Mouse (Mus musculus): ENCODE measurements around the gene Icam2.

- TF ChIP-seq TAL1 (IDR thresholded peaks at IDR 0.05; ENCODE audit: low read length) (no peak), ZC3H11A (IDR thresholded peaks at IDR 0.05; ENCODE audit: low read depth, low read length) (no peak), RAD21 (IDR thresholded peaks at IDR 0.05; ENCODE audit: low read depth, low read length) (no peak), SMC3 (IDR thresholded peaks at IDR 0.05; ENCODE audit: low read depth, low read length) (no peak), CTCF (IDR thresholded peaks at IDR 0.05 in 2 of 3, conservative IDR thresholded peaks at IDR 0.05 in 1 of 3; ENCODE audit: control insufficient read depth in 1 of 3, insufficient read depth in 1 of 3, low read depth in 2 of 3, low read length in 3 of 3, poor library complexity in 1 of 3, severe bottlenecking in 1 of 3) (no peak), E2F4 (IDR thresholded peaks at IDR 0.05; ENCODE audit: borderline replicate concordance, low read depth, low read length) (no peak), POLR2AphosphoS2 (IDR thresholded peaks at IDR 0.05; ENCODE audit: low read length) (no peak), POLR2AphosphoS5 (IDR thresholded peaks at IDR 0.05; ENCODE audit: borderline replicate concordance, low read depth, low read length) (no peak), POLR2A (IDR thresholded peaks at IDR 0.05; ENCODE audit: control insufficient read depth in 1 of 2, insufficient read depth in 1 of 2, low read depth in 1 of 2, low read length in 2 of 2, poor library complexity in 1 of 2) (no peak), SIN3A (IDR thresholded peaks at IDR 0.05; ENCODE audit: low read length) (no peak), GATA1 (IDR thresholded peaks at IDR 0.05; ENCODE audit: low read depth, low read length) (no peak), UBTF (IDR thresholded peaks at IDR 0.05; ENCODE audit: borderline replicate concordance, insufficient read depth, low read depth, low read length) (no peak), MYC (IDR thresholded peaks at IDR 0.05; ENCODE audit: low read depth, low read length) (no peak)
These were observed 32.3 kb downstream of the Icam2 start for GRCm38 (mm10) chr11:106355382-106356128.
